Mouse (Mus musculus) kidney, adult 2 months (tissue): ENCODE results near the gene Gpx6.

Source experiments
- CTCF ChIP-seq: fragments of 200-500 bp; conservative IDR thresholded peaks from 2 replicates; pipeline ENCODE4 v1.5.1; 2011; ENCODE audit warnings: low read depth, mild to moderate bottlenecking, control low read depth, low read length, moderate library complexity, mixed read lengths; ENCODE audit not compliant: insufficient read depth, insufficient read length
- POLR2A ChIP-seq: fragments of 200-500 bp; IDR thresholded peaks from one replicate; pipeline ENCODE4 v1.6.1; 2011; ENCODE audit warnings: low read depth, low read length, control low read depth

- peak; percentile 89 for TF ChIP-seq CTCF
- no peak for TF ChIP-seq POLR2A
Measured at GRCm38 (mm10) chr13:21326657-21327211, 14.8 kb downstream of the Gpx6 start.
